Mouse (Mus musculus): ENCODE measurements around the gene Uhrf2. TPM values are rescaled to one million over a fixed set of nuclear protein-coding genes. Genes with fewer than 3 reads are reported as not detected.

Gene Uhrf2
- polyA plus RNA-seq, 1 experiment from 2014 or later: 76.7 TPM

DNA sequence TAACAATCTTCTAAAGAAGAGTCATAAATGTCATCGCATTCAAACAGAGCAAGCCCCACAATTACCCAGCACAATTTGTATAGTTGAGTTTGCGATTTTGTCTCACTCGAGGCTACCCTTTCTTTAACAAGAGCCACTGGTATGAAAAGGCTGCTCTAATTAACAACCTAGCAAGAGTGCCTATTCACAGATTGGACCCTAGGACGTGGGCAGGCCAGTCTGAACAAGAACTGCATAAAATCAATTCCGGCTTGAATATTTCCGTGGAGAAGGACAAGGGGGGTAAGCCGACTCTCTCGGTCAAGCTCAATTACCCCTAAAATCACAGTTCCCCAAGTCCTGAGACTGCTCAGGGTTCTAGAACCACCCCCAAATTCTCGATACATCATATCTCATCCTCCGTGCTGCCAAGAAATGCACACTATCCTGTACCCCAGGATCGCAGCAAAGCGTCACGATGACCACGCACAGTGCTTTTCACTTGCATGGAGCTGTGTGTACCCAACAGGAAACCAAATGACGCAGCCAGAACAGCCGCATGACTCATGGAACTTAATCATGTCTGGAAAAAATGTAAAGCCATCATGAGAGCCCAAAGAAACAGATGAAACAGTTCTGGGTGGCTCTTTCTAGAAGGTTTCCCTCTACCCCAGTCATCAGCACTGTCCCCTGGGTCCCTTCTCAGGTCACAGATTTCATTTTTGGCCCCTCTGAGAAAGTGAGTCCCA, 82.8 kb downstream of the Uhrf2 start:
- Histone ChIP-seq H3K27me3 (no peaks in the 10 kb centered on the region; the same call in 1 of the 2 replicates), H3K27ac (no peak overlapping the region), H3K9me3 (no peaks in the 10 kb centered on the region), H3K4me1 (peaks cover 34% of the 10 kb centered on the region), H3K36me3 (no peaks in the 10 kb centered on the region), H3K4me2 (replicated peaks) (no peak overlapping the region), H3K9ac (no peak overlapping the region), H3K4me3 (no peak overlapping the region)
- ATAC-seq (ENCODE audit: low FRiP score, low read depth): no peak; the same call in 1 of the 2 replicates
- 78% methylated on average over 16 of the region's 16 CpGs for WGBS

DNA sequence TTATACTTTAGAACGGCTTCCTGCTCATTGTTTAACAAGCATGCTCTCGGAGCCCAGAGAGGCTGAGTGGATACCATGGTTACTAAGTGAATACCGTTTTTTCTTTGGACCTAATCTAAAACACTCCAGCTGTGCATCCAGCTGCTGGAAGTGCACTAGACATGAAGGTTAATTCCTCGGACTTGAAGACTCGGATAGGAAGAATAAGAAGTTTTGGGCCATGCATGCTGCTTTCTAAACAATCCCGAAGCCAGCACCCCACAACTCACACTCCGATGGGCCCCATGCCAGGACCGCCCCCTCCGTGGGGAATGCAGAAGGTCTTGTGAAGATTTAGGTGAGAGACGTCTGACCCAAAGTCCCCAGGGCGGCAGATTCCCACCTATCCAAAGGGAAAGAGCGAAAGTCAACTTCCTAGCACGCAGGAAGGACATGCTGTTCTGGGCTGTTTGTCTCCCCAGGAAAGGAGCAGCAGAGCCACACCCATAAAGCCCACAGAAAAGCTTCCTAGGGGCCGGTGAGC, 84.7 kb downstream of the Uhrf2 start:
- peak; percentile 57; the same call in 1 of the 2 replicates for ATAC-seq (ENCODE audit: low FRiP score, low read depth)
- Histone ChIP-seq H3K4me2 (replicated peaks) (peak overlapping the region; percentile 47), H3K9ac (no peak overlapping the region), H3K9me3 (no peaks in the 10 kb centered on the region), H3K4me3 (peak overlapping the region; percentile 14; the same call in 1 of the 2 replicates), H3K27me3 (no peaks in the 10 kb centered on the region; the same call in 1 of the 2 replicates), H3K36me3 (no peaks in the 10 kb centered on the region), H3K4me1 (peaks cover 38% of the 10 kb centered on the region), H3K27ac (no peak overlapping the region)
- 34% methylated on average over 14 of the region's 14 CpGs for WGBS

DNA sequence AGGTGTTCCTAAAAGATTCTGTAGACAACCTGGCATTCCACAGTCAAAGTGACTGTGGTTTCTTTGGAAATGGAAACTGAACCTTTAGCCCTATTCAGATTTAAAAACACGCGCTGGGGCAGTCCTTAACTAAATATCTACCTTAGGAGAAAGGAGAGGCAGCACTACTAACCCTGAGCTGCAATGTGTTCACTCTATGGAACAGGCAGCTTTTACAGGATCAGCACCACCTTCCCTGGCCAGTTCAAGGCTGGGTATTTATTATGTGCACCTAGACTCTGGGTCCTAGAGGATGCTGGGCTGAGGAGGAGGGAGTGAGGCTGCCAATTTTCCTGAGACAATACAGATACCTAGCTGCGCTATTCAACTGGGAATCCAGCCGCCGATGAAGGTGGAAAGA, 85.3 kb downstream of the Uhrf2 start:
- no peak overlapping the region for H3K9ac ChIP-seq
- 79% methylated on average over 5 of the region's 5 CpGs for WGBS
- H3K27ac ChIP-seq: no peak overlapping the region
- no peak overlapping the region for H3K4me2 ChIP-seq (replicated peaks)
- no peaks in the 10 kb centered on the region for H3K9me3 ChIP-seq
- no peaks in the 10 kb centered on the region; the same call in 1 of the 2 replicates for H3K27me3 ChIP-seq
- peaks cover 38% of the 10 kb centered on the region for H3K4me1 ChIP-seq
- no peaks in the 10 kb centered on the region for H3K36me3 ChIP-seq
- no peak overlapping the region for H3K4me3 ChIP-seq
- ATAC-seq (ENCODE audit: low FRiP score, low read depth): no peak

DNA sequence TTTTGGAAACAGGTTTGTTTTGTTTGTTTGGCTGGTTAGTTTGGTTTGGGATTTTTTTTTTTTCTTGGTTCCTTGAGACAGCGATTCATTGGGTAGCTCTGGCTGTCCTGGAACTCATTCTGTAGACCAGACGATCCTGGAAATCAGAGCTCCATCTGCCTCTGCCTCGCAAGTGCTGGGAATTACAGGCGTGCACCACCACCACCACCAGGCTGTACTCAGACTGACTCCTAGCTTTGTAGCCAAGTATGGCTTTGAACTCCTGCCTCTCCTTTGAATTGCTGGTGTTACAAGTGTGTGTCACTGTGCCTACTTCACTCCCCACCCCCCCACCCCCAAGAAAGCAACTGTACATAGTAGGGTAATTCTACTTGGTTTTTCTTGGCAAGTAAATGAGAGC, 86.9 kb downstream of the Uhrf2 start:
- Histone ChIP-seq H3K9ac (no peak overlapping the region), H3K27me3 (no peaks in the 10 kb centered on the region; the same call in 1 of the 2 replicates), H3K27ac (no peak overlapping the region), H3K4me3 (no peak overlapping the region), H3K4me2 (replicated peaks) (no peak overlapping the region), H3K36me3 (no peaks in the 10 kb centered on the region), H3K9me3 (no peaks in the 10 kb centered on the region), H3K4me1 (peaks cover 37% of the 10 kb centered on the region)
- WGBS: 44% methylated on average over 4 of the region's 4 CpGs
- ATAC-seq (ENCODE audit: low FRiP score, low read depth): no peak

DNA sequence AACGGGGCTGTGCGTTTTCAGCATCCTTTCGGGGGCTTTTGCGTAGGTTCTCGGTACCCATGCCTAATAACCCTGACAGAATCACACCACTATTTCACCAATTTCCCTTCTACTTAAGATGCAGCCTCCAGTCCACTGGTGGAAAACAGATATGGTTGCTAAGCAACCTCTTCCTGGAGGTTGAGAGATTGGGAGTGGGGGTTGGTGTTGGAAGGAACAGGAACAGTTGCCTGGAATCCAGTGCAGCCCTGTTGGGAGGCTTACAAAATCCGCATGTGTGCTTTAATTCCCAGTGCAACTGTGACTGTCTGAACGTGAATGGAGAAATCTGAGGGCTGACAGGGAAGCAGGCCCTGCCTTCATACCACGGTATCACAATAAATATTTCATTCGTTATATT, 87.5 kb downstream of the Uhrf2 start:
- 62% methylated on average over 9 of the region's 9 CpGs for WGBS
- Histone ChIP-seq H3K27ac (no peak overlapping the region), H3K4me2 (replicated peaks) (no peak overlapping the region), H3K36me3 (no peaks in the 10 kb centered on the region), H3K9ac (no peak overlapping the region), H3K4me3 (no peak overlapping the region), H3K4me1 (peaks cover 31% of the 10 kb centered on the region), H3K27me3 (no peaks in the 10 kb centered on the region; the same call in 1 of the 2 replicates), H3K9me3 (no peaks in the 10 kb centered on the region)
- no peak for ATAC-seq (ENCODE audit: low FRiP score, low read depth)

DNA sequence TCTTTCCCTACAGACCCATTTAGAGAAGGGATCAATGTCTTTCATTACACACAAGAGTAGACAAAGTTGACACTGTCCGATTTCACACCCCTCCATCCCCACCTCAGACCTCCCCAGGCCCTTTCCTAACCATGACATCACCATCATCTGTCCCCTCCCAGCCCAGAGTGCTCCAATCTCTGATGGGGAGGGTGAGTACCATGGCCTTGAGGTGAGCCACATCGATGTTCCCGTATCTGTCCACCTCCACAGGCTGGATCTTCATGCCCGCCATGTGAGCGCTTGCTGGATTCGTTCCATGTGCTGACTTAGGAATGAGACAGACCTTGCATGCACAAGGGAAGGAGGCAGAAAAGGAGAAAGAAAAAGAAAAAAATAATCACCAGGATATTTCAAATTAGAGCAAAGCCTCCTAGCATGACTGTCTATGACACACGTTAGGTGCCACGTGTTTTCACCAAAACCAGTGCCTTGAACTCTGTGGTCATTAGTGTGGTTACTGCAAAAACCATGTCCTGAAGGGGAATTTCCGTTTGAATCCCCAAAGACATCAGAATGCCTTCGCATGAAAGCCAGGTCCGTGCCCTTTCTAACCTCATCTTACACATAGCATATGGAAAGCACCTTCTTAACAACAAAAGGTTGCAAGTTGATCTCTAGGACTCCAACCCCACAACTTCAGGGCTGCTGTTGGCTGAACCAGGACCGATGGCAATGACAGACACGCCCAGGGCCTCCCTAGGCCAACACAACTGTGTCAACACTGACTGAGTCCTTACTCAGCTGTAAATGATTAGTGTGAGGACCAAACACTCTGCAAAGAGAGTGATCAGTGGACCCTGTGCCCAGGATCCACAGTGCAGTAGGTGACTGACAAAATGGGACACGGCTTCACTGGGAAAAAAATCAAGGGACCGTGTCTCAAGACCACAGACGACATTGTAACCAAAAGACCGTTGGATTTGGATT, 88.3 kb downstream of the Uhrf2 start:
- no peaks in the 10 kb centered on the region for H3K36me3 ChIP-seq
- peaks cover 26% of the 10 kb centered on the region for H3K4me1 ChIP-seq
- no peak overlapping the region for H3K27ac ChIP-seq
- no peaks in the 10 kb centered on the region for H3K9me3 ChIP-seq
- no peak overlapping the region for H3K4me2 ChIP-seq (replicated peaks)
- H3K4me3 ChIP-seq: no peak overlapping the region
- WGBS: 84% methylated on average over 17 of the region's 17 CpGs
- no peak overlapping the region for H3K9ac ChIP-seq
- no peaks in the 10 kb centered on the region for H3K27me3 ChIP-seq
- ATAC-seq (ENCODE audit: low FRiP score, low read depth): no peak

DNA sequence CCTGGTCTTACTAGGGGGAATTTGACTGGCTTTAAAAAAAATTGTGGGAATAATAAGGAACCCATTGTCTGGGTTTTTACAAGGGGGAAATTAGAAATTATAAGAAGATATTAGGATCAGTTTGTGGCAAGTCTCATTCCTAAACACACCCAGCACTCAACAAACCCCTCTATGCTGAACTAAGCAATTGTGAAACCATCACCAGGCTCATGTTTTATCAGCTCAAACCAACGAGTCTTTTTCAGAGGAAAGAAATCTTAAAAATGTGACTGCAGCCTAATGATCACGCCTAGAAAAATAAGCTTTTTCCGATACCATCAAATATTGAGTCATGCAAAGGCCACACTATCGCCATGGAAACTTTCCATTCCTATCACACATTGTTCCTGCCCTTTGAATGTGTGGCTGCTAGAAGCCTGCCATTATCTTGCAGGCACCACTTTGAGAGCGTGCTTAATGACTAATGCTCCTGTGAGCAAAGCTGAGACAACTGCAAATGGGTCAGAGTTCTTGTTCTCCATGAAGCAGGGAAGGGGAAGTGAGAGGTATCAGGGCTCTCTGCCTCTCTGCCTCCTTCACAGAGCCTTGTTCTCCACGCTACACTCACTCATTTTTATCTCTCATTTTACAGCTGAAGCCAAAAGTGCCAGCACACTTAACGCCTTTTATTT, 94.8 kb downstream of the Uhrf2 start:
- no peaks in the 10 kb centered on the region for H3K36me3 ChIP-seq
- no peaks in the 10 kb centered on the region for H3K27me3 ChIP-seq
- no peak overlapping the region for H3K4me2 ChIP-seq (replicated peaks)
- ATAC-seq (ENCODE audit: low FRiP score, low read depth): no peak
- H3K4me1 ChIP-seq: no peaks in the 10 kb centered on the region
- H3K4me3 ChIP-seq: no peak overlapping the region
- no peak overlapping the region for H3K27ac ChIP-seq
- WGBS: 61% methylated on average over 7 of the region's 7 CpGs
- H3K9me3 ChIP-seq: no peaks in the 10 kb centered on the region
- no peak overlapping the region for H3K9ac ChIP-seq

DNA sequence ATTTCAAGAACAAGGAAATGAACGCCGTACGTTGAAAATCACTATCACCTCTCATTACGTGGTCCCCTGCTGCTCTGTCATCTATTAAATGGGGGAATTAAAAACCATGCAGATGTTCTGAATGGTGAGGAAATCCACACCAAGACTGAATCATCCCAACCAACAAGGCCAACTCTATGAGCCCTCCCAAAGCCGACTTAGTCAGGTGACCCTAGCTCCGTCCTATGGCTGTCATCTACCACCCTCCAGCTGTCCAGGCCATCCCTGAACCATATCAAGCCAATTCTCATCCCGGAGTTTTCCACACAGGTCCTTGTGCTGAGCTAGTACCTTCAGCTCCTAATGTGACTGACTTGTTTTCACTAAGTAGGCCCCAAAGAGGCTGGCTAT, 95.4 kb downstream of the Uhrf2 start:
- ATAC-seq (ENCODE audit: low FRiP score, low read depth): no peak
- no peaks in the 10 kb centered on the region for H3K27me3 ChIP-seq
- no peak overlapping the region for H3K27ac ChIP-seq
- no peak overlapping the region for H3K4me3 ChIP-seq
- H3K9me3 ChIP-seq: no peaks in the 10 kb centered on the region
- H3K4me1 ChIP-seq: no peaks in the 10 kb centered on the region
- H3K9ac ChIP-seq: no peak overlapping the region
- no peaks in the 10 kb centered on the region for H3K36me3 ChIP-seq
- WGBS: 55% methylated on average over 7 of the region's 7 CpGs
- no peak overlapping the region for H3K4me2 ChIP-seq (replicated peaks)

DNA sequence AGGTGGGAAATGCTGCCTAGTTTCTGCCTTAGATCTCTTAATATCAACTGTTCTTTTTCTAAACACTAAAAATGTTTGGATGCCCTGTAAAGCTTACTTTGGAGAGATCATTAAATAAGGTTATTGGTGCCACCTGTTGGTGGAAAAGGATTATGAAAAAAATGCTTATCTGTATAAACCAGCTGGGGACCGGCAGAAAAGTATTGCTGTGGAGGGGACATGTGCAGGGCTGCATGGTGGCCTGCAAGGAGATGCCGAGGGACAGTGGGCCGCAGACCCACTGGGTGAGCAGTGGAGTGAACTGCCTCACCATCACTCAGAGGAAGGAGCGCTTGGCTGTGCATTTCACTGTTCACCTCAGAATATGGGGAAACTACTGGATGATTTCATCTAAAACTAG, 97.9 kb downstream of the Uhrf2 start:
- Histone ChIP-seq H3K4me1 (no peaks in the 10 kb centered on the region), H3K4me2 (replicated peaks) (no peak overlapping the region), H3K9ac (no peak overlapping the region), H3K9me3 (no peaks in the 10 kb centered on the region), H3K27me3 (no peaks in the 10 kb centered on the region), H3K36me3 (no peaks in the 10 kb centered on the region), H3K27ac (no peak overlapping the region), H3K4me3 (no peak overlapping the region)
- ATAC-seq (ENCODE audit: low FRiP score, low read depth): no peak
- WGBS: 75% methylated on average over 4 of the region's 4 CpGs

DNA sequence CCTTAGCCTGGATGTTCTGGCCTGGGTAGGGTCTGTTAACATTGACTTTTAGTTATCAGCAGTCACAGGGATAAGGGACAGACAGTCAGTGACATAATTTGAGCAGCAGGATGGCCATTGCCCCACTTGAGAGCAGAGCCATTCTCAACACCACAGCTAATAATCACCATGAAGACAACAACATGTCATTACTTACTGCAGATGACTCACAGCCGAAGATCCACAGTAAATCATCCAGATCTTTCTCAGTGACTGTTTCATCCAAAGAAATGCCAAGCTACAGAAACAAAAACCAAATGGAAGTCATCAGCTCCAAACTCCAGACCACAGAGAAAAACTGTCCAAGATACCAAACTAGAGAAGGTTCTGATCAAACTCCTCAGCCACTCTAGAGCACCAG, 106.0 kb downstream of the Uhrf2 start:
- no peaks in the 10 kb centered on the region for H3K4me1 ChIP-seq
- ATAC-seq (ENCODE audit: low FRiP score, low read depth): no peak
- no peak overlapping the region for H3K9ac ChIP-seq
- no peaks in the 10 kb centered on the region for H3K27me3 ChIP-seq
- WGBS: 72% methylated on average over 1 of the region's 1 CpGs
- no peak overlapping the region for H3K27ac ChIP-seq
- H3K9me3 ChIP-seq: no peaks in the 10 kb centered on the region
- H3K4me2 ChIP-seq (replicated peaks): no peak overlapping the region
- no peaks in the 10 kb centered on the region for H3K36me3 ChIP-seq
- H3K4me3 ChIP-seq: no peak overlapping the region

All from limb, embryonic 13.5 days (tissue).